Mouse (Mus musculus): ENCODE measurements around the gene Paxx. TPM values are rescaled to one million over a fixed set of nuclear protein-coding genes. Genes with fewer than 3 reads are reported as not detected.

Gene Paxx
- polyA plus RNA-seq, 2 experiments = 44.9 to 65.6 TPM

DNA sequence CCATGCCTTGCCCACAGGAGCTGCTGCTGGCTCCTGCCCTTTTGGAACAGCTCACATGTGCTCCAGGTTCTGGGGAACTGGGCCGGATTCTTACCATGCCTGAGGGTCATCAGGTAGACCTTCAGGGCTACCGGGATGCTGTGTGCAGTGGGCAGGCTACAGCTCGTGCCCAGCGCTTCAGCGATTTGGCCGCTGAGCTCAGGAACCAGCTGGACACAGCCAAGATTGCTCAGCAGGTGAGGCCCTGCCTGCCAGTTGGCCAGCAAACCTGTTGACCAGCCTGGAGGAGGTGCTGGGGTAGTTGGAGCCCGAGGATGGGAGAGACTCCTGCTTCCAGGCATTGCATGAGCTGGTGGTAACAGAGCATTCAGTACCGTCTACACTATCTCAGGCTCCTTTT lies 26.6 kb downstream of the Paxx start:
- Histone ChIP-seq H3K27ac (replicated peaks; ENCODE audit: low read depth, low read length) (no peak overlapping the region), H3K4me3 (replicated peaks; ENCODE audit: low read length) (no peak overlapping the region), H3K36me3 (ENCODE audit: control insufficient read depth, insufficient read depth, low read length) (no peaks in the 10 kb centered on the region), H3K9ac (ENCODE audit: low read depth, low read length, severe bottlenecking) (no peak overlapping the region), H3K4me2 (replicated peaks; ENCODE audit: low read depth, low read length, severe bottlenecking) (no peak overlapping the region), H3K27me3 (ENCODE audit: control insufficient read depth, insufficient read depth, low read length) (no peaks in the 10 kb centered on the region; the same call in 1 of the 2 replicates), H3K9me3 (ENCODE audit: control insufficient read depth, low read length) (no peaks in the 10 kb centered on the region), H3K4me1 (ENCODE audit: control insufficient read depth, insufficient read depth, low read length) (peaks cover 2% of the 10 kb centered on the region; the same call in 1 of the 2 replicates)
- TF ChIP-seq POLR2A (IDR thresholded peaks at IDR 0.05; ENCODE audit: borderline replicate concordance, extremely low read depth, insufficient read depth, insufficient read length) = no peak
- 77% methylated on average over 8 of the region's 8 CpGs for WGBS
- no peak for ATAC-seq (ENCODE audit: low FRiP score, low read depth)
- DNase-seq (ENCODE audit: low spot score) = no peak

DNA sequence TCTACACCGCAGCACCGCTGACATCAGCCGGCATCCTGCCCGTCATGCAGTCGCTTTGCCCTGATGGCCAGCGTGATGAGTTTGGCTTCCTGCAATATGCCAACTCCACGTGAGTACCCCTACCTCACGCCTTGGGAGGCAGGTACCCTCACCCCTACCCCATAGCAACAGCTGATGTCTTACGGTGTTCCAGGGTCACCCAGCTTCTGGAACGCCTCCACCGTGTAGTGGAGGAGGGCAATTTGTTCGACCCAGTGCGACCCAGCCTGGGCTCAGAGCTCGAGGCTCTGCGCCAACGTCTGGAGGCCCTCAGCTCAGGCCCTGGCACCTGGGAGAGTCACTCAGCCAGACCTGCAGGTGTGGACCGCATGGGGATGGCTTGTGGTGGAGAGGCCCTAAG lies 27.8 kb downstream of the Paxx start:
- Histone ChIP-seq H3K4me3 (replicated peaks; ENCODE audit: low read length) (no peak overlapping the region), H3K27me3 (ENCODE audit: control insufficient read depth, insufficient read depth, low read length) (no peaks in the 10 kb centered on the region; the same call in 1 of the 2 replicates), H3K27ac (replicated peaks; ENCODE audit: low read depth, low read length) (no peak overlapping the region), H3K9ac (ENCODE audit: low read depth, low read length, severe bottlenecking) (no peak overlapping the region), H3K36me3 (ENCODE audit: control insufficient read depth, insufficient read depth, low read length) (no peaks in the 10 kb centered on the region), H3K4me1 (ENCODE audit: control insufficient read depth, insufficient read depth, low read length) (peaks cover 3% of the 10 kb centered on the region; the same call in 1 of the 2 replicates), H3K4me2 (replicated peaks; ENCODE audit: low read depth, low read length, severe bottlenecking) (no peak overlapping the region), H3K9me3 (ENCODE audit: control insufficient read depth, low read length) (no peaks in the 10 kb centered on the region)
- ATAC-seq (ENCODE audit: low FRiP score, low read depth) (no peak), DNase-seq (ENCODE audit: low spot score) (no peak)
- 83% methylated on average over 17 of the region's 17 CpGs for WGBS
- no peak for TF ChIP-seq POLR2A (IDR thresholded peaks at IDR 0.05; ENCODE audit: borderline replicate concordance, extremely low read depth, insufficient read depth, insufficient read length)

DNA sequence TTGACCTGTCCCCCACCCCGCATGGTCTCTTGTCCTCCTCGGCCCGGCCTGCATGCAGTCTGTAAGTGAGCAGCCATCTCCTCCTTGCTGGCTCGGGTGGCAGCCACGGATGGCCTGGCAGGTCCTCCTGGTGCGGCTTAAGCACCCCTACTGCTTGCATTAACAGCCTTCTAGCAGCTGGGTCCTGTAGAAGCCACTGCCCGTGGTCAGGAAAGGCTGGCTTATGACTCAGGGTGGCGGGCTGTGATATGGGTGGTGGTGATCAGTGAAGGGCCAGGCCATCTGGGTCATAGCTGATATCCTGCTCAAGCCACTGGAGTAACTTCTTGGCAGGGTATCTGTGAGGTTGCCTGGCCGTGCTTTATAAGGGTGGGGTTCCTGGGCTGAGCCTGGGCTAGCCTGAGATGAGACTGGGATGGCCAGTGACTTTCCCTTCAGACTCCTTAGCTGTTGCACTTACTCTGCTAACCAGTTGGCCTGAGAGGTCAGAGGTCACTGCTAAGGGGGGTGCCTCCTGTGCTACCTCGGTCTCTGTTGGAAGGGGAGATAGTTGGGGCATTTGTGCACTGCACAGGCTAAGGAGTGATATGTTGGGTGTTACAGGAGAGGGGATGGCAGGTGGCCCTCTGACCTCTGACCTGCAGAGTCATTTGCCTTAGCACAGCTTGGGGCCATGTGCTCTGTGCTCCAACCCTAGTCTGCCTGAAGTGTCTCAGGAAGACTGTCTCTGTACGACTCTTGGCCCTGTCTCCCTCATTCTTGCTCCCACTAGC lies 28.4 kb downstream of the Paxx start:
- Histone ChIP-seq H3K27me3 (ENCODE audit: control insufficient read depth, insufficient read depth, low read length) (no peaks in the 10 kb centered on the region; the same call in 1 of the 2 replicates), H3K4me3 (replicated peaks; ENCODE audit: low read length) (no peak overlapping the region), H3K9ac (ENCODE audit: low read depth, low read length, severe bottlenecking) (no peak overlapping the region), H3K36me3 (ENCODE audit: control insufficient read depth, insufficient read depth, low read length) (no peaks in the 10 kb centered on the region), H3K9me3 (ENCODE audit: control insufficient read depth, low read length) (no peaks in the 10 kb centered on the region), H3K27ac (replicated peaks; ENCODE audit: low read depth, low read length) (no peak overlapping the region), H3K4me1 (ENCODE audit: control insufficient read depth, insufficient read depth, low read length) (peaks cover 3% of the 10 kb centered on the region; the same call in 1 of the 2 replicates), H3K4me2 (replicated peaks; ENCODE audit: low read depth, low read length, severe bottlenecking) (no peak overlapping the region)
- 61% methylated on average over 11 of the region's 11 CpGs for WGBS
- ATAC-seq (ENCODE audit: low FRiP score, low read depth) (no peak), DNase-seq (ENCODE audit: low spot score) (no peak)
- TF ChIP-seq POLR2A (IDR thresholded peaks at IDR 0.05; ENCODE audit: borderline replicate concordance, extremely low read depth, insufficient read depth, insufficient read length) = no peak

DNA sequence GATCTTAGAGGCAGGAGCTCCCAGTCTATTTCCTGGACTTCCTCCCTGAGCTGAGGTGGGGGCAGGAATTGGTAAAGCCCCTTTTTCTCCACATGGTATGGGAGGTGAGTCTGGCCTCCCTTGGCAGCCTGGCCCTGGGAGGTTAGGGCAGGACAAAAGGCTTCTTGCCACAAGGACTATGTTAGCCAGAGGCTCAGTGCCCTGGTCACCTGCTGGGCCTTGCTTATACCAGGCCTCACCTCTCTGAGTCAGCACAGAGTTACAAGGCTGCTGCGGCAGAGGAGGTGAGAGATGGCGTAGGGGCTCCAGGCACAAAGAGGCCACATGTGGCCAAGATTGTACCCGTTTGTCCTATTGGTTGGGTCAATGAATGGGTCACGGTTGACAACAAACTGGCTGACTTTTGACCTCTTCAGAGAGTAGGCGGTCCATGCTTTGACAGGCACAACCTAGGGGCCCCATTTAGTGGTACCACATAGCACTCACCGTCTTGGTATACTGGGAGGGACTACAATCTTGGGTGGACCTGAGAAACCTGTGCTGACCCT lies 29.5 kb downstream of the Paxx start:
- no peak overlapping the region for H3K4me3 ChIP-seq (replicated peaks; ENCODE audit: low read length)
- no peak overlapping the region for H3K9ac ChIP-seq (ENCODE audit: low read depth, low read length, severe bottlenecking)
- no peak for TF ChIP-seq POLR2A (IDR thresholded peaks at IDR 0.05; ENCODE audit: borderline replicate concordance, extremely low read depth, insufficient read depth, insufficient read length)
- DNase-seq (ENCODE audit: low spot score) (no peak), ATAC-seq (ENCODE audit: low FRiP score, low read depth) (no peak)
- H3K27ac ChIP-seq (replicated peaks; ENCODE audit: low read depth, low read length) = no peak overlapping the region
- no peaks in the 10 kb centered on the region for H3K9me3 ChIP-seq (ENCODE audit: control insufficient read depth, low read length)
- no peak overlapping the region for H3K4me2 ChIP-seq (replicated peaks; ENCODE audit: low read depth, low read length, severe bottlenecking)
- H3K27me3 ChIP-seq (ENCODE audit: control insufficient read depth, insufficient read depth, low read length) = no peaks in the 10 kb centered on the region; the same call in 1 of the 2 replicates
- WGBS = 58% methylated on average over 6 of the region's 6 CpGs
- H3K4me1 ChIP-seq (ENCODE audit: control insufficient read depth, insufficient read depth, low read length) = peaks cover 3% of the 10 kb centered on the region; the same call in 1 of the 2 replicates
- no peaks in the 10 kb centered on the region for H3K36me3 ChIP-seq (ENCODE audit: control insufficient read depth, insufficient read depth, low read length)

DNA sequence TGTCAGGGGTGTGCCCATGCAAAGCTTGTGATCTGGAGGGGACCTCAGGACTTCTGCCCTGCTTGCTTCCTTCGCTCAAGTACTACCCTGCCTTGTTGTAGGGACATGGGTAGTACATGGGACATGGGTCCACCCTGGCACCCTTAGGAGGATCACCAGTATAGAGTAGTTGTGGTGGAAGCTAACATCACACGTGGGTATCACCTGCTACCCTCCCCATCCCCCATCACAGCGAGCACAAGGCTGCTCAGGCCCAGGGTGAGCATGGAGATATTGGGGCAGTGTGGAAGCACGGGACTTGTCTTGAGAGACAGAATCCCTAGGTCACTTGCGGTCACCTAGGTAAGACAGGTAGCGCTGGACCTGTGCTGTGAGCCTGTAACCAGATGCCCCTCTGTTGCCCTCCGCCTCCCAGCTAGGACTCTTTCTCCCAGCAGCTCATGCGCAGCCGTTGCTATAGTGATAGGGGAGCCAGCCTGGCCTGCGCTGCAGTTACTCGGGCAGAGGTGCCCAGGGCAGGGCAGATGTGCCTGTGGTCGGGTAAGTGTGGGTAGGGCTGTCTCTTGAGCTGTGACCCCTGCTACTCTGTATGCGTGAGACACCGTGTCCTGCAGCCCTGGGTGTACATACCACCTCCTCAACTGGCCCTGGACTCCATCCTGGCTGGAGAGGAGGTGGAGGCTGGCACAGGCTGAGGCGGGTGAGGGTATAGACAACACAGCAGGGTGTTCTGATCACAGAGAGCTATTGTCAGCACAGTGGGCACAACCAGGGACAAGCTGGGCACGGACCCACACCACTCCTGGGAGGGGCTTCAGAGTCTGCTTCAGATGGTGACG lies 30.3 kb downstream of the Paxx start:
- Histone ChIP-seq H3K4me2 (replicated peaks; ENCODE audit: low read depth, low read length, severe bottlenecking) (no peak overlapping the region), H3K27ac (replicated peaks; ENCODE audit: low read depth, low read length) (no peak overlapping the region), H3K36me3 (ENCODE audit: control insufficient read depth, insufficient read depth, low read length) (no peaks in the 10 kb centered on the region), H3K9ac (ENCODE audit: low read depth, low read length, severe bottlenecking) (no peak overlapping the region), H3K27me3 (ENCODE audit: control insufficient read depth, insufficient read depth, low read length) (no peaks in the 10 kb centered on the region; the same call in 1 of the 2 replicates), H3K4me3 (replicated peaks; ENCODE audit: low read length) (no peak overlapping the region), H3K4me1 (ENCODE audit: control insufficient read depth, insufficient read depth, low read length) (peaks cover 3% of the 10 kb centered on the region; the same call in 1 of the 2 replicates), H3K9me3 (ENCODE audit: control insufficient read depth, low read length) (no peaks in the 10 kb centered on the region)
- no peak for TF ChIP-seq POLR2A (IDR thresholded peaks at IDR 0.05; ENCODE audit: borderline replicate concordance, extremely low read depth, insufficient read depth, insufficient read length)
- DNase-seq (ENCODE audit: low spot score) = no peak
- 73% methylated on average over 17 of the region's 17 CpGs for WGBS
- ATAC-seq (ENCODE audit: low FRiP score, low read depth) = no peak
